In genomic region chr2:166357824-166358223, GRCm38 (mm10) we compare ENCODE assay signal across 10 mouse cellular contexts.
DNase-seq lines count a peak whose midpoint lies in the region; ATAC-seq lines count a peak whose summit lies in the region.
"Had no signal": no experiment of that assay in that cellular context is flagged by ENCODE, and none has a peak within 500 bp of the region (broad histone marks: within the 10 kb centered on the region; RNA-seq: fewer than 3 reads in every experiment).

No protein-coding gene starts in this region.

- WGBS in hindbrain, embryonic 13.5 days, result 59% methylated on average over 7 of the region's 7 CpGs

- no peak overlapping the region for H3K27ac ChIP-seq in hindbrain, embryonic 13.5 days
- H3K27ac ChIP-seq: midbrain, embryonic 12.5 days had no signal

- peaks cover 68% of the 10 kb centered on the region for H3K4me1 ChIP-seq in hindbrain, embryonic 13.5 days (replicated peaks)

- peak; percentile 40 for DNase-seq in adrenal gland, postnatal 14 days
- DNase-seq in adrenal gland, adult 8-10 months, result no peak
- peak; percentile 21 for DNase-seq in urinary bladder, postnatal 14 days (ENCODE audit: low spot score)
- no peak for DNase-seq in urinary bladder, adult 18-20 months (ENCODE audit: low spot score in 2 of 2)
- DNase-seq in heart, postnatal 10 days, result peak; percentile 76 to 82
- peak; percentile 43 for DNase-seq in skeletal muscle tissue, adult 2 months (ENCODE audit: low read depth, low spot score)
- DNase-seq in T-cell, adult 2 months (ENCODE audit: low spot score), result no peak
- DNase-seq: adrenal gland, postnatal 10 days had no signal

- no peaks in the 10 kb centered on the region for H3K9me3 ChIP-seq in hindbrain, embryonic 13.5 days
- H3K9me3 ChIP-seq: midbrain, embryonic 12.5 days had no signal

- H3K36me3 ChIP-seq in hindbrain, embryonic 13.5 days, result no peaks in the 10 kb centered on the region
- H3K36me3 ChIP-seq: midbrain, embryonic 12.5 days had no signal

- no peak overlapping the region for H3K9ac ChIP-seq in hindbrain, embryonic 13.5 days
- H3K9ac ChIP-seq: midbrain, embryonic 12.5 days had no signal

- no peak overlapping the region for H3K4me3 ChIP-seq in hindbrain, embryonic 13.5 days
- H3K4me3 ChIP-seq: midbrain, embryonic 12.5 days had no signal

- intact Hi-C loops in heart, postnatal 10 days (cut with DNase I), result no loop called here

- ATAC-seq in hindbrain, embryonic 13.5 days (ENCODE audit: low FRiP score), result no peak

- H3K4me2 ChIP-seq in hindbrain, embryonic 13.5 days, result no peak overlapping the region
- H3K4me2 ChIP-seq: midbrain, embryonic 12.5 days had no signal

- H3K27me3 ChIP-seq in hindbrain, embryonic 13.5 days, result peaks cover 30% of the 10 kb centered on the region

Comparison
In these comparisons a context has a peak if more than half of its experiments do, and no peak if none do; other contexts are left out.
1. DNase-seq: peak in adrenal gland, postnatal 14 days (single experiment), urinary bladder, postnatal 14 days (single experiment), heart, postnatal 10 days (2 of 2) and skeletal muscle tissue, adult 2 months (single experiment); none in adrenal gland, adult 8-10 months (single experiment), urinary bladder, adult 18-20 months (0 of 2) and T-cell, adult 2 months (single experiment).